Mouse (Mus musculus) embryonic fibroblast, embryonic 13.5 days (primary cell): ENCODE measurements around the gene Nkapd1.

Experiments
- CTCF ChIP-seq: IDR thresholded peaks from 2 replicates; pipeline ENCODE4 v1.5.1; 2011; ENCODE audit warnings: mild to moderate bottlenecking, control low read depth, low read length, moderate library complexity, borderline replicate concordance; ENCODE audit not compliant: insufficient read depth
- POLR2A ChIP-seq: IDR thresholded peaks from 2 replicates; pipeline ENCODE4 v1.6.1; 2011; ENCODE audit warnings: low read depth, mild to moderate bottlenecking, control low read depth, low read length, moderate library complexity

GRCm38 (mm10) chr9:50586955-50587354 is 30.3 kb downstream of the Nkapd1 start:
- no peak for TF ChIP-seq POLR2A
- no peak for TF ChIP-seq CTCF
